Mouse (Mus musculus): ENCODE data around the gene Cyp2d9.
"Not testable (repeated sequence)": the region's sequence is repeated elsewhere in the genome, so short reads cannot be mapped to it uniquely, and the experiment has no call there.

Gene Cyp2d9

GRCm38 (mm10) chr15:82433137-82433536 is at the start of gene Cyp2d9:
Gene Cyp2d9 (plus strand): TSS chr15:82433437.
- no peak for DNase-seq (ENCODE audit: low read depth in 1 of 2, low spot score in 2 of 2)

- DNase-seq (ENCODE audit: low read depth in 1 of 2, low spot score in 2 of 2), result no peak
Observed at GRCm38 (mm10) chr15:82385729-82386128, 47.5 kb upstream of the Cyp2d9 start.

GRCm38 (mm10) chr15:82389916-82390315 is 43.3 kb upstream of the Cyp2d9 start:
- not testable (repeated sequence) for DNase-seq (ENCODE audit: low read depth in 1 of 2, low spot score in 2 of 2)

GRCm38 (mm10) chr15:82393922-82394321 is 39.3 kb upstream of the Cyp2d9 start, which contains the start of gene Cyp2d11:
Gene Cyp2d11 (minus strand): TSS chr15:82394022.
- not testable (repeated sequence) for DNase-seq (ENCODE audit: low read depth in 1 of 2, low spot score in 2 of 2)

GRCm38 (mm10) chr15:82395955-82396354 is 37.3 kb upstream of the Cyp2d9 start:
- not testable (repeated sequence) for DNase-seq (ENCODE audit: low read depth in 1 of 2, low spot score in 2 of 2)

- no peak for DNase-seq (ENCODE audit: low read depth in 1 of 2, low spot score in 2 of 2)
Observed at GRCm38 (mm10) chr15:82401516-82401915, 31.7 kb upstream of the Cyp2d9 start.

GRCm38 (mm10) chr15:82402106-82402505 is 31.1 kb upstream of the Cyp2d9 start:
- no peak for DNase-seq (ENCODE audit: low read depth in 1 of 2, low spot score in 2 of 2)

GRCm38 (mm10) chr15:82402741-82403140 is 30.5 kb upstream of the Cyp2d9 start:
- no peak for DNase-seq (ENCODE audit: low read depth in 1 of 2, low spot score in 2 of 2)

- no peak for DNase-seq (ENCODE audit: low read depth in 1 of 2, low spot score in 2 of 2)
Observed at GRCm38 (mm10) chr15:82403606-82404005, 29.6 kb upstream of the Cyp2d9 start.

- DNase-seq (ENCODE audit: low read depth in 1 of 2, low spot score in 2 of 2), result no peak
Observed at GRCm38 (mm10) chr15:82404163-82404562, 29.1 kb upstream of the Cyp2d9 start.

- DNase-seq (ENCODE audit: low read depth in 1 of 2, low spot score in 2 of 2), result no peak
Observed at GRCm38 (mm10) chr15:82406981-82407380, 26.3 kb upstream of the Cyp2d9 start, which contains the start of gene Cyp2d10. Gene Cyp2d10 (minus strand): TSS chr15:82407195.

GRCm38 (mm10) chr15:82407536-82407935 is 25.7 kb upstream of the Cyp2d9 start:
- no peak for DNase-seq (ENCODE audit: low read depth in 1 of 2, low spot score in 2 of 2)

- DNase-seq (ENCODE audit: low read depth in 1 of 2, low spot score in 2 of 2), result peak; percentile 29 to 51
Observed at GRCm38 (mm10) chr15:82416797-82417789, 16.1 kb upstream of the Cyp2d9 start.

- DNase-seq (ENCODE audit: low read depth in 1 of 2, low spot score in 2 of 2), result no peak
Observed at GRCm38 (mm10) chr15:82418616-82419015, 14.6 kb upstream of the Cyp2d9 start.

- DNase-seq (ENCODE audit: low read depth in 1 of 2, low spot score in 2 of 2), result no peak
Observed at GRCm38 (mm10) chr15:82422935-82423334, 10.3 kb upstream of the Cyp2d9 start.

- no peak for DNase-seq (ENCODE audit: low read depth in 1 of 2, low spot score in 2 of 2)
Observed at GRCm38 (mm10) chr15:82423471-82423870, 9.8 kb upstream of the Cyp2d9 start.

- DNase-seq (ENCODE audit: low read depth in 1 of 2, low spot score in 2 of 2), result no peak
Observed at GRCm38 (mm10) chr15:82433621-82434020, 384 bp downstream of the Cyp2d9 start.

GRCm38 (mm10) chr15:82434541-82434940 is 1.3 kb downstream of the Cyp2d9 start:
- DNase-seq (ENCODE audit: low read depth in 1 of 2, low spot score in 2 of 2), result no peak

- no peak for DNase-seq (ENCODE audit: low read depth in 1 of 2, low spot score in 2 of 2)
Observed at GRCm38 (mm10) chr15:82435011-82435410, 1.8 kb downstream of the Cyp2d9 start.

GRCm38 (mm10) chr15:82435606-82436005 is 2.4 kb downstream of the Cyp2d9 start:
- DNase-seq (ENCODE audit: low read depth in 1 of 2, low spot score in 2 of 2), result no peak

GRCm38 (mm10) chr15:82437975-82438617 is 4.9 kb downstream of the Cyp2d9 start:
- no peak for DNase-seq (ENCODE audit: low read depth in 1 of 2, low spot score in 2 of 2)

GRCm38 (mm10) chr15:82443658-82444057 is 10.4 kb downstream of the Cyp2d9 start:
- DNase-seq (ENCODE audit: low read depth in 1 of 2, low spot score in 2 of 2), result no peak
